In genomic region chr3:151905775-151906174, GRCm38 (mm10) we compare ENCODE assay signal across 27 mouse cellular contexts.
"Had no signal": no experiment of that assay in that cellular context is flagged by ENCODE, and none has a peak within 500 bp of the region (broad histone marks: within the 10 kb centered on the region; RNA-seq: fewer than 3 reads in every experiment).

No protein-coding gene starts in this region.

- ATAC-seq: forebrain, embryonic 13.5 days; forebrain, embryonic 14.5 days; forebrain, embryonic 15.5 days; forebrain, embryonic 16.5 days; forebrain, postnatal 0 days had no signal

- H3K9ac ChIP-seq: embryonic facial prominence, embryonic 12.5 days; embryonic facial prominence, embryonic 13.5 days; forebrain, embryonic 12.5 days; forebrain, embryonic 13.5 days; forebrain, embryonic 15.5 days; forebrain, postnatal 0 days had no signal

- H3K4me3 ChIP-seq: embryonic facial prominence, embryonic 12.5 days; embryonic facial prominence, embryonic 13.5 days; erythroblast, embryonic 14.5 days; forebrain, embryonic 10.5 days; forebrain, embryonic 12.5 days; forebrain, embryonic 13.5 days; forebrain, embryonic 15.5 days; gastrocnemius, adult 2 months; heart, adult 2 months had no signal

- DNase-seq: cerebellum, adult 2 months; cerebellum, adult 8-10 months; cerebellum, adult 9-10 months; cerebellum, adult 9-11 months; cerebellum, postnatal 10 days; cerebellum, postnatal 14 days; cerebellum, postnatal 25 days; cerebellum, postnatal 36 days; embryo, embryonic 11 days; forebrain, postnatal 0 days; gastrocnemius, adult 2 months; gastrocnemius, postnatal 10 days; gastrocnemius, postnatal 14 days; gastrocnemius, postnatal 25 days; gastrocnemius, postnatal 36 days; heart, adult 18-20 months; heart, adult 2 months had no signal

- H3K4me1 ChIP-seq: forebrain, embryonic 10.5 days; forebrain, embryonic 12.5 days; forebrain, embryonic 13.5 days; forebrain, embryonic 15.5 days had no signal

- H3K27ac ChIP-seq: embryonic facial prominence, embryonic 12.5 days; embryonic facial prominence, embryonic 13.5 days; forebrain, embryonic 10.5 days; forebrain, embryonic 12.5 days; forebrain, embryonic 13.5 days; forebrain, embryonic 15.5 days; gastrocnemius, adult 2 months; heart, adult 2 months had no signal

- H3K36me3 ChIP-seq: embryonic facial prominence, embryonic 12.5 days; embryonic facial prominence, embryonic 13.5 days; forebrain, embryonic 10.5 days; forebrain, embryonic 12.5 days; forebrain, embryonic 15.5 days had no signal

- H3K27me3 ChIP-seq: embryonic facial prominence, embryonic 12.5 days; embryonic facial prominence, embryonic 13.5 days; forebrain, embryonic 12.5 days; forebrain, embryonic 13.5 days; forebrain, embryonic 15.5 days had no signal

- H3K4me2 ChIP-seq: embryonic facial prominence, embryonic 12.5 days; embryonic facial prominence, embryonic 13.5 days; forebrain, embryonic 12.5 days; forebrain, embryonic 13.5 days; forebrain, embryonic 15.5 days; heart, embryonic 11.5 days had no signal

- H3K9me3 ChIP-seq: embryonic facial prominence, embryonic 12.5 days; embryonic facial prominence, embryonic 13.5 days; forebrain, embryonic 10.5 days; forebrain, embryonic 12.5 days; forebrain, embryonic 13.5 days; forebrain, embryonic 15.5 days had no signal
